ENCODE assay signal across 8 mouse cellular contexts in genomic region chr17:29171001-29171772, GRCm38 (mm10). TPM values are rescaled to one million over a fixed set of nuclear protein-coding genes. Genes with fewer than 3 reads are reported as not detected.
DNase-seq lines count a peak whose midpoint lies in the region; ATAC-seq and TF ChIP-seq lines count a peak whose summit lies in the region.
"Had no signal": no experiment of that assay in that cellular context is flagged by ENCODE, and none has a peak within 500 bp of the region (broad histone marks: within the 10 kb centered on the region; RNA-seq: fewer than 3 reads in every experiment).

No protein-coding gene starts in this region.

- H3K4me3 ChIP-seq in hindbrain, postnatal 0 days (ENCODE audit: low read length): no peak overlapping the region
- H3K4me3 ChIP-seq: neural tube, embryonic 13.5 days had no signal

- no peaks in the 10 kb centered on the region for H3K9me3 ChIP-seq in hindbrain, postnatal 0 days (ENCODE audit: low read length)
- H3K9me3 ChIP-seq: neural tube, embryonic 13.5 days had no signal

- WGBS in hindbrain, postnatal 0 days: 23% methylated on average over 14 of the region's 14 CpGs

- peaks cover 1% of the 10 kb centered on the region for H3K4me1 ChIP-seq in hindbrain, postnatal 0 days (ENCODE audit: insufficient read depth, low read length)

- H3K27me3 ChIP-seq in hindbrain, postnatal 0 days (ENCODE audit: insufficient read depth, low read length): no peaks in the 10 kb centered on the region
- H3K27me3 ChIP-seq: neural tube, embryonic 13.5 days had no signal

- peak; percentile 84 for DNase-seq in R1 (ENCODE audit: low read depth, low spot score)
- peak; percentile 73 to 80 for DNase-seq in cerebellum, adult 18-20 months
- DNase-seq in frontal cortex, adult 2 months (ENCODE audit: extremely low spot score in 1 of 2, low spot score in 1 of 2): peak; percentile 52 to 90
- DNase-seq in hindbrain, postnatal 0 days (ENCODE audit: low spot score): peak; percentile 87
- peak; percentile 78 to 86 for DNase-seq in left cerebral cortex, adult 18-20 months (ENCODE audit: low spot score in 2 of 2)
- peak; percentile 43 for DNase-seq in spleen, adult 12 weeks (ENCODE audit: low spot score)

- H3K4me2 ChIP-seq in hindbrain, postnatal 0 days (ENCODE audit: low read depth, low read length): no peak overlapping the region
- H3K4me2 ChIP-seq: neural tube, embryonic 13.5 days had no signal

- no peak overlapping the region for H3K27ac ChIP-seq in hindbrain, postnatal 0 days
- H3K27ac ChIP-seq: neural tube, embryonic 13.5 days had no signal

- no peaks in the 10 kb centered on the region for H3K36me3 ChIP-seq in hindbrain, postnatal 0 days (ENCODE audit: insufficient read depth, low read length)
- H3K36me3 ChIP-seq: neural tube, embryonic 13.5 days had no signal

- H3K9ac ChIP-seq in hindbrain, postnatal 0 days (replicated peaks; ENCODE audit: low read length): no peak overlapping the region
- H3K9ac ChIP-seq: neural tube, embryonic 13.5 days had no signal

- peak; percentile 60; the same call in 1 of the 2 replicates for ATAC-seq in hindbrain, postnatal 0 days
- ATAC-seq in megakaryocyte progenitor cell, adult 5-6 weeks (replicated peaks; ENCODE audit: poor library complexity): peak; percentile 90

- TF ChIP-seq CTCF in hindbrain, postnatal 0 days (IDR thresholded peaks at IDR 0.05; ENCODE audit: low read depth): peak; percentile 89

RNA-seq across cellular contexts. Expression of gene Rab44, which starts 57.2 kb away (rescaled TPM):
- 0.08 and 0.19 TPM in 2 replicates for polyA plus RNA-seq in frontal cortex, adult 2 months (2012; rRNA removed)
- 1.2 TPM in 2 replicates for total RNA-seq in hindbrain, postnatal 0 days (2014; rRNA removed)
- 0.05 and 0.20 TPM in 2 replicates for polyA plus RNA-seq in hindbrain, postnatal 0 days (2015; fragmentation: Nextera tagmentation; extraction: Ambion mirVana)
- not detected for total RNA-seq in left cerebral cortex, adult 18-20 months (2021)
- total RNA-seq in megakaryocyte progenitor cell, adult 5-6 weeks (2015): 188 and 202 TPM in 2 replicates
- total RNA-seq in megakaryocyte progenitor cell, adult 5-6 weeks (2017): 286 and 295 TPM in 2 replicates

Comparison
In these comparisons a context has a peak if more than half of its experiments do, and no peak if none do; other contexts are left out.
1. RNA of gene Rab44, which starts 57.2 kb away (total RNA-seq): 188 to 295 TPM in megakaryocyte progenitor cell, adult 5-6 weeks; 1.2 TPM in hindbrain, postnatal 0 days and not detected in left cerebral cortex, adult 18-20 months; every median in the first group is over 10 times any median in the second.
2. Peak in every context shown above with its lines, with median percentiles within 50 percentile points of each other: DNase-seq.